Mouse (Mus musculus) olfactory bulb, adult 2 months (tissue): ENCODE results near the gene Prg2.

Experiments used
- CTCF ChIP-seq: fragments of 200-500 bp; IDR thresholded peaks from 2 replicates; pipeline ENCODE4 v1.5.1; 2012; ENCODE audit warnings: low read depth, mild to moderate bottlenecking, low read length, moderate library complexity; ENCODE audit not compliant: insufficient read depth
- POLR2A ChIP-seq: fragments of 200-500 bp; IDR thresholded peaks from 2 replicates; pipeline ENCODE4 v1.6.1; 2012; ENCODE audit warnings: mild to moderate bottlenecking, low read depth, low read length, moderate library complexity; ENCODE audit not compliant: insufficient read depth

DNA sequence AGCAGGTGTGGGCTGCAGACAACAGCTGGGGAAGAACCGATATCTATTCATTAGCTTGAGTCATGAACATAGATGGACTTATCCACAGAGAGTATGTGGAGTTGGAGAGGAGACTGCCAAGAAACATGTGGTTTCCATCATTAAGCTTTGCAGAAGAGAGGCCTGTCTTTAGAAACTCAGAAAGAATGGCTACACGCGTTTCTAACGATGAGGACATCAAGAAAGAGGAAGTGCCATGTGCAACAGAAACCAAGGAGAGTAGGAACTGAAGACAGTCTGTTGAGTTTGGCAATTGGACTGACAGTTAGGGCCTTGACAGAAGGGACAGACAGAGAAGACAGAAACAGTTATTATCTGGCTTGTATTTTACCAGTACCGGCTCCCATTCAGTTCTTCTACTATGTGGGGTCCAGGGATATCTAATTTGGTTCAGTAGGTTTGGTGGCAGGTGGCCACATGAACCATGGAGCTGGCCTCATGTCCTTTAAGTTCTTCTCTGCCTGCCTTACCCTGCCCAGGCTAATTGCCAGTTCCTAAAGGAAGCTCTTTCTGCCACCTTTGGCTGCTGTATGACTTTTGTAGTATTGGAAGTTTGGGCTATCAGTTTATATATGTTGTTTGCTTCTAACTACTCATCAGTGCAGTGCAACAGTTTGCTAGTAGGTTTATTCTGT is 12.8 kb upstream of the Prg2 start:
- TF ChIP-seq POLR2A (no peak), CTCF (no peak)
